In the genomic region with DNA sequence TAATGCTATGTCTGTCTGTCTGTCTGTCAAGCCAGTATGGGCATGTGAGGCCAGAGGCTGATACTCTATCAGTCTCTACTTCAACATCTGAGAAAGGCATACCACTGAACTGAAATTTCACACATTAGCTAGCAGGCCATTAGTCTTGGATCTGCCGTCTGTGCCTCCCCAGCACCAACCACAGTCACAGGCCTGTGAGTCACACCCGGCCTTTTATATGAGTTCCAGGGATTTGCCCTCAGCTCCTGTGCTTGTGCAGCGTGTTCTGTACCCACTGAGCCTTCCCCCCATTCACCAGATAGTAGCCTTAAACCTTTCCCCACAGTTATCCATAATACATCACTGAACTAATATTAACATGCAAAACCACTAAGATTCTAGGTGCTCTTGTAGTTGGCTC, we compare ENCODE assay signal across 28 mouse cellular contexts. TPM values are rescaled to one million over a fixed set of nuclear protein-coding genes. Genes with fewer than 3 reads are reported as not detected.
DNase-seq lines count a peak whose midpoint lies in the region; ATAC-seq and TF ChIP-seq lines count a peak whose summit lies in the region.
"Had no signal": no experiment of that assay in that cellular context is flagged by ENCODE, and none has a peak within 500 bp of the region (broad histone marks: within the 10 kb centered on the region; RNA-seq: fewer than 3 reads in every experiment).

No protein-coding gene starts in this region.

- in situ Hi-C loops in Patski (cut with MboI; ENCODE audit: low pct_unique_long_range_greater_than_20kb) = no loop called here

- no peak overlapping the region for H3K4me3 ChIP-seq in midbrain, embryonic 10.5 days
- H3K4me3 ChIP-seq: embryonic facial prominence, embryonic 13.5 days; kidney, embryonic 15.5 days; left cerebral cortex, adult 2 months; limb, embryonic 13.5 days; lung, embryonic 15.5 days; midbrain, embryonic 12.5 days; myocyte; neural tube, embryonic 12.5 days; stomach, embryonic 15.5 days had no signal

- CTCF ChIA-PET in Patski (lab: Charles Lee) = interaction anchor here (1.2 to 1.5 kb wide), 3 partner anchors 11 to 41 kb away, joined by 3 to 4 read pairs (median 3); no protein-coding TSS in a partner anchor

- 84% methylated on average over 3 of the region's 3 CpGs for WGBS in midbrain, embryonic 10.5 days

- no peak for TF ChIP-seq CTCF in Patski (IDR thresholded peaks at IDR 0.05)

- no peaks in the 10 kb centered on the region for H3K4me1 ChIP-seq in midbrain, embryonic 10.5 days
- H3K4me1 ChIP-seq: embryonic facial prominence, embryonic 13.5 days; kidney, embryonic 15.5 days; limb, embryonic 13.5 days; lung, embryonic 15.5 days; midbrain, embryonic 12.5 days; neural tube, embryonic 12.5 days; stomach, embryonic 15.5 days had no signal

- POLR2A ChIA-PET in Patski (lab: Charles Lee) = no interaction called here

- H3K9me3 ChIP-seq in midbrain, embryonic 10.5 days (replicated peaks) = no peaks in the 10 kb centered on the region
- H3K9me3 ChIP-seq: embryonic facial prominence, embryonic 13.5 days; kidney, embryonic 15.5 days; limb, embryonic 13.5 days; lung, embryonic 15.5 days; midbrain, embryonic 12.5 days; neural tube, embryonic 12.5 days; stomach, embryonic 15.5 days had no signal

- DNase-seq in cerebellum, adult 8-10 months = no peak
- DNase-seq in 3T3-L1 (ENCODE audit: low read depth, low spot score) = peak; percentile 52
- DNase-seq in Patski (ENCODE audit: low read depth, low spot score) = peak; percentile 38
- DNase-seq in brain, adult 2 months (ENCODE audit: low read depth, low spot score) = peak; percentile 55
- no peak for DNase-seq in midbrain, embryonic 10.5 days (ENCODE audit: low spot score)
- no peak for DNase-seq in thymus, postnatal 4 days
- DNase-seq in heart, adult 11 months = no peak
- DNase-seq: cerebellum, adult 11 months; cerebellum, adult 9-11 months; embryo, embryonic 11 days; forebrain, postnatal 0 days; heart, postnatal 14 days; kidney, adult 18-20 months; kidney, postnatal 25 days; right cerebral cortex, postnatal 4 days; thymus, postnatal 14 days had no signal

- ATAC-seq in cerebellum, adult (ENCODE audit: insufficient number of reproducible peaks, low FRiP score, low TSS enrichment) = peak; percentile 36; the same call in 1 of the 2 replicates
- peak; percentile 83 for ATAC-seq in Patski
- ATAC-seq: forebrain, postnatal 0 days; hindbrain, embryonic 16.5 days had no signal

- no peak overlapping the region for H3K27ac ChIP-seq in midbrain, embryonic 10.5 days (replicated peaks)
- H3K27ac ChIP-seq: embryonic facial prominence, embryonic 13.5 days; kidney, embryonic 15.5 days; left cerebral cortex, adult 2 months; limb, embryonic 13.5 days; lung, embryonic 15.5 days; midbrain, embryonic 12.5 days; neural tube, embryonic 12.5 days; stomach, embryonic 15.5 days had no signal

- H3K27me3 ChIP-seq in Patski = no peaks in the 10 kb centered on the region
- H3K27me3 ChIP-seq in midbrain, embryonic 10.5 days (ENCODE audit: low read depth, poor library complexity, severe bottlenecking) = no peaks in the 10 kb centered on the region
- H3K27me3 ChIP-seq: CH12.LX; embryonic facial prominence, embryonic 13.5 days; kidney, embryonic 15.5 days; limb, embryonic 13.5 days; lung, embryonic 15.5 days; midbrain, embryonic 12.5 days; neural tube, embryonic 12.5 days; stomach, embryonic 15.5 days had no signal

- peaks cover 12% of the 10 kb centered on the region for H3K36me3 ChIP-seq in midbrain, embryonic 10.5 days
- H3K36me3 ChIP-seq: lung, embryonic 15.5 days; neural tube, embryonic 12.5 days; stomach, embryonic 15.5 days had no signal

RNA-seq across cellular contexts. Expression of a gene that starts 26.0 kb away (rescaled TPM):
- polyA plus RNA-seq in Patski (2021) = 352 TPM
- 304 and 308 TPM in 2 replicates for polyA plus RNA-seq in midbrain, embryonic 10.5 days (2016; fragmentation: Nextera tagmentation; extraction: Ambion mirVana)

Comparison
In these comparisons a context has a peak if more than half of its experiments do, and no peak if none do; other contexts are left out.
1. DNase-seq: peak in 3T3-L1 (single experiment), Patski (single experiment) and brain, adult 2 months (single experiment); none in cerebellum, adult 8-10 months (single experiment), midbrain, embryonic 10.5 days (single experiment), thymus, postnatal 4 days (single experiment) and heart, adult 11 months (single experiment).